Mouse (Mus musculus) heart, postnatal 0 days (tissue): Measurements from ENCODE around the gene Ubiad1. TPM values are rescaled to one million over a fixed set of nuclear protein-coding genes. Genes with fewer than 3 reads are reported as not detected.

Source experiments
- ATAC-seq: fragments of 200-750 bp; cut with Nextera tagmentation; 2 replicates; pipeline ENCODE4 v1.8.0; 2017; ENCODE audit warnings: low read depth, moderate number of reproducible peaks, moderate library complexity; ENCODE audit not compliant: insufficient read depth
- DNase-seq: peaks from one replicate; pipeline ENCODE4 v3.0.0-alpha.2; 2016; ENCODE audit warnings: low spot score
- H3K27ac ChIP-seq: fragments of 300-500 bp; sonication (generic); 2 replicates; pipeline ENCODE4 v1.5.1; 2014; ENCODE audit warnings: low read depth, mild to moderate bottlenecking
- H3K27me3 ChIP-seq: fragments of 300-500 bp; sonication (generic); 2 replicates; pipeline ENCODE4 v1.6.1; 2014; ENCODE audit warnings: low read length, mixed read lengths; ENCODE audit not compliant: control insufficient read depth, insufficient read depth
- H3K36me3 ChIP-seq: fragments of 300-500 bp; sonication (generic); replicated peaks from 2 replicates; pipeline ENCODE4 v1.6.1; 2014; ENCODE audit warnings: low read length, mixed read lengths; ENCODE audit not compliant: control insufficient read depth, insufficient read depth
- H3K4me1 ChIP-seq: fragments of 300-500 bp; sonication (generic); 2 replicates; pipeline ENCODE4 v1.6.1; 2014; ENCODE audit warnings: antibody characterized with exemption; ENCODE audit not compliant: control insufficient read depth, insufficient read depth
- H3K4me2 ChIP-seq: fragments of 300-500 bp; sonication (generic); 2 replicates; pipeline ENCODE4 v1.6.1; 2014; ENCODE audit warnings: low read depth, mild to moderate bottlenecking, low read length, moderate library complexity
- H3K4me3 ChIP-seq: fragments of 300-500 bp; sonication (generic); 2 replicates; pipeline ENCODE4 v1.5.1; 2014; ENCODE audit warnings: low read depth, low read length
- H3K9ac ChIP-seq: fragments of 300-500 bp; sonication (generic); replicated peaks from 2 replicates; pipeline ENCODE4 v1.6.1; 2014; ENCODE audit warnings: low read depth, low read length, mixed read lengths
- H3K9me3 ChIP-seq: fragments of 300-500 bp; sonication (generic); replicated peaks from 2 replicates; pipeline ENCODE4 v1.6.1; 2016; ENCODE audit warnings: low read length; ENCODE audit not compliant: control insufficient read depth
- CTCF ChIP-seq: IDR thresholded peaks from 2 replicates; pipeline ENCODE4 v1.5.1; 2016; ENCODE audit warnings: antibody characterized with exemption, control low read depth, low read depth
- EP300 ChIP-seq: IDR thresholded peaks from 2 replicates; pipeline ENCODE4 v1.6.1; 2016; ENCODE audit warnings: antibody characterized with exemption, low read depth
- WGBS: fragments of 180-500 bp; shearing (Covaris S2); extraction: QIAGEN DNeasy Blood & Tissue Kit; methylation state at CpG from one replicate; pipeline ENCODE4 v1.1.7; 2014; 5-methylcytosine and 5-hydroxymethylcytosine counted together
- polyA plus RNA-seq: library from polyadenylated mRNA; unstranded; fragments of >200 nt; fragmentation: Nextera tagmentation; extraction: Ambion mirVana; gene quantifications from 2 replicates; pipeline ENCODE4 v1.2.1, GENCODE M21; 2015
- total RNA-seq: library from RNA; depleted of rRNA; stranded (reverse); fragments of >200 nt; gene quantifications from 2 replicates; pipeline ENCODE4 v1.2.3, GENCODE M21; 2014; ENCODE audit warnings: low replicate concordance; rRNA removed

Ubiad1 gene
- 25.6 and 32.4 TPM in 2 replicates for total RNA-seq
- polyA plus RNA-seq = 18.9 and 19.6 TPM in 2 replicates

GRCm38 (mm10) chr4:148444250-148444967 is at the start of gene Ubiad1:
Gene Ubiad1 (minus strand): TSS chr4:148444771.
- 0% methylated on average over 46 of the region's 46 CpGs for WGBS
- peak; percentile 69 for ATAC-seq

GRCm38 (mm10) chr4:148491448-148491847 is 46.9 kb upstream of the Ubiad1 start:
- H3K36me3 ChIP-seq = peaks cover 80% of the 10 kb centered on the region

More at GRCm38 (mm10) chr4:148444250-148444967, at the start of gene Ubiad1:
- Histone ChIP-seq H3K27ac (peak within 1 kb of the TSS; percentile 91), H3K27me3 (no peaks in the 10 kb centered on the region), H3K36me3 (no peaks in the 10 kb centered on the region), H3K9me3 (no peaks in the 10 kb centered on the region), H3K4me1 (peaks cover 22% of the 10 kb centered on the region), H3K4me2 (peak within 1 kb of the TSS; percentile 77), H3K9ac (peak within 1 kb of the TSS; percentile 88), H3K4me3 (peak within 1 kb of the TSS; percentile 88)
- peak; percentile 76 for DNase-seq
- TF ChIP-seq CTCF (no peak), EP300 (no peak)

GRCm38 (mm10) chr4:148490502-148490901 is 45.9 kb upstream of the Ubiad1 start:
- Histone ChIP-seq H3K4me1 (no peaks in the 10 kb centered on the region), H3K27me3 (no peaks in the 10 kb centered on the region), H3K9ac (no peak overlapping the region), H3K9me3 (no peaks in the 10 kb centered on the region), H3K36me3 (peaks cover 83% of the 10 kb centered on the region), H3K4me3 (no peak overlapping the region), H3K4me2 (no peak overlapping the region), H3K27ac (no peak overlapping the region)
- peak; percentile 37; the same call in 1 of the 2 replicates for ATAC-seq
- no peak for TF ChIP-seq EP300
- no peak for TF ChIP-seq CTCF
- no peak for DNase-seq
- WGBS = 16% methylated on average over 6 of the region's 6 CpGs

More at GRCm38 (mm10) chr4:148491448-148491847, 46.9 kb upstream of the Ubiad1 start:
- no peak overlapping the region for H3K9ac ChIP-seq
- H3K27ac ChIP-seq = no peak overlapping the region
- no peaks in the 10 kb centered on the region for H3K4me1 ChIP-seq
- no peak overlapping the region for H3K4me2 ChIP-seq
- 84% methylated on average over 7 of the region's 7 CpGs for WGBS
- ATAC-seq (no peak), DNase-seq (no peak)
- TF ChIP-seq EP300 = no peak
- TF ChIP-seq CTCF = no peak
- H3K4me3 ChIP-seq = no peak overlapping the region
- H3K9me3 ChIP-seq = no peaks in the 10 kb centered on the region
- no peaks in the 10 kb centered on the region for H3K27me3 ChIP-seq

- Histone ChIP-seq H3K4me1 (no peaks in the 10 kb centered on the region), H3K4me2 (no peak overlapping the region), H3K9me3 (no peaks in the 10 kb centered on the region), H3K4me3 (no peak overlapping the region), H3K9ac (no peak overlapping the region), H3K36me3 (peaks cover 96% of the 10 kb centered on the region), H3K27me3 (no peaks in the 10 kb centered on the region), H3K27ac (no peak overlapping the region)
- WGBS = 43% methylated on average over 2 of the region's 2 CpGs
- ATAC-seq (no peak), DNase-seq (no peak)
- TF ChIP-seq EP300 = no peak
- TF ChIP-seq CTCF = no peak
These were observed 43.3 kb upstream of the Ubiad1 start for GRCm38 (mm10) chr4:148487841-148488240.

GRCm38 (mm10) chr4:148484511-148484910 is 39.9 kb upstream of the Ubiad1 start:
- ATAC-seq (no peak), DNase-seq (no peak)
- Histone ChIP-seq H3K36me3 (peaks cover 96% of the 10 kb centered on the region), H3K4me1 (no peaks in the 10 kb centered on the region), H3K4me2 (no peak overlapping the region), H3K4me3 (no peak overlapping the region), H3K27ac (no peak overlapping the region), H3K9ac (no peak overlapping the region), H3K27me3 (no peaks in the 10 kb centered on the region), H3K9me3 (no peaks in the 10 kb centered on the region)
- 96% methylated on average over 12 of the region's 12 CpGs for WGBS
- no peak for TF ChIP-seq EP300
- no peak for TF ChIP-seq CTCF
